Mouse (Mus musculus) brain, embryonic 18.5 days (tissue): Measurements from ENCODE around the gene Fads2.

Experiments used
- DNase-seq: peaks from one replicate; pipeline ENCODE4 v3.0.0-alpha.2; 2012; ENCODE audit warnings: low read depth, low spot score

Fads2 gene

DNA sequence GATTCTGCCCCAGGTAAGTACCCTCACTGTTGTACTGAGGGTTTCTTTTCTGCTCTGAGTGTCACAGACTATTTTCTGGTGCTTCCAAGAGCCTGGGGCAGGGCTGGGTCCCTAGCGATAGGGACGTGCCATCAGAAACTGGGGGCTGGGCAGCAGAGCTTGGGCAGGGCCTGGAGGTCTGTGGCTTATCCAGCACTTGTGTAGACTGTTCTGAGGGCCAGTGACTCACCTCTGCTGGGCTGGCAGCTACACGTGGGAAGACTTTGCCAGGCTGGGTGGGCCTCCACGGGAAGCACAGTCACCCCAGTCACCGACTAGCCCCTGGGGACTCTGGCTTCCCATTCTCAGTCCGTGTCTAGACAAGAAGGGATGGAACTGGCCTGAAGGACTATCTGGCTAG is 59.3 kb downstream of the Fads2 start:
- no peak for DNase-seq

DNA sequence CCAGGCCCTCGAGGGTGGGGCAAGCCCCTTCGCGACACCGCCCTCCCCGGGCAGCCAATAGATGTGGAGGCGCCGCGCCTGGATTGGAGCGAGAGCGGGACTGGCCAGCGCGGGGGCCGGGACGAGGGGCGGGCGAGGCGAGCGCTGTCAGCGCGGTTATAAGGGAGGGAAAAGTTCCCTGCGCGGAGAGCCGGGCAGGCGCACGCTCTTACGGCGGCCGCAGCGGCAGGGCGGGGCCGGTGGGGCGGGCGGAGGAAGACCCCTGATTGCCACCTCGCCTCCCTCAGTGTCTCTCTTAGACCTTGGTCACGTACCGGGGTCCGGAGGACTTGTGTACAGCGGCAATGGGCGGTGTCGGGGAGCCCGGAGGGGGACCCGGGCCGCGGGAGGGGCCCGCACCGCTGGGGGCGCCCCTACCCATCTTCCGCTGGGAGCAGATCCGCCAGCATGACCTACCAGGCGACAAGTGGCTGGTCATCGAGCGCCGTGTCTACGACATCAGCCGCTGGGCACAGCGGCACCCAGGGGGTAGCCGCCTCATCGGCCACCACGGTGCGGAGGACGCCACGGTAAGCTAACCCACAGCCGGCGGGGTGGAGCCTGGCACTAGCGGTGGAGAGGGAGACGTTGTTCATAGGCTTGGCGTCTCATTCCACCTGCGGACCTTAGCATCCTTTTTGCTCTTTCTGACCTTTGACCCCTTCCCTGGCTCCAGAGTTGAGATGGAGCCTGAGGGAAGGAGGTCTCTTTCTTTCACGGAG is 60.0 kb downstream of the Fads2 start, which contains the start of gene Fads3:
Gene Fads3 (plus strand): TSS at position 182 of the 761 bp plus-strand sequence.
- DNase-seq: no peak

DNA sequence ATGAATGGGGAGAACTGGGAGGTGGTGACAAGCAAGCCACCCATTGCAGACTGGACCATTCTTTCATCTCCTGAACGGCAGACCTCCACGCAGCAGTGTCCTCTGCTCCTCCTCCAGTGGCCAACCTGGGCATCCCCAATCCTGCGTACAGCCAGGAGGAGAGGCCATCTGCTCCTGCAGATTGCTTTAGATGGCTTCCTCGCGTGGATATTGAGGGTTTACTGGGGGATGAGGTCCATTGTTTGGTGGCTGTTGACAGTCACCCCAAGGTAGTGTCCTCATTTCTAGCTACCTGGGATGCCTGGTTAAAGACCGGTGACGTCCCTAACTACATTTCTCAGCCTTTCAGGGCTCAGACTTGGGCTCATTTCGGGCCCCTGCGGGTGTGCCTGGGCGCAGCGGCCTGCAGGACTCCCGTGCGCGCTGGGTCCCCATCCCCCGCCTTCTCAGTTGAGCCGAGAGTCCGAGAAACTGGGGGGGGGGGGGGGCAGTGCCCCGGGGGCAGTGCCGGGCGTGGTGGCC is 60.6 kb downstream of the Fads2 start:
- no peak for DNase-seq

- DNase-seq: no peak
Observed at GRCm38 (mm10) chr19:10039615-10040014, 61.9 kb downstream of the Fads2 start.

- no peak for DNase-seq
Observed at GRCm38 (mm10) chr19:10038910-10039309, 62.6 kb downstream of the Fads2 start.

DNA sequence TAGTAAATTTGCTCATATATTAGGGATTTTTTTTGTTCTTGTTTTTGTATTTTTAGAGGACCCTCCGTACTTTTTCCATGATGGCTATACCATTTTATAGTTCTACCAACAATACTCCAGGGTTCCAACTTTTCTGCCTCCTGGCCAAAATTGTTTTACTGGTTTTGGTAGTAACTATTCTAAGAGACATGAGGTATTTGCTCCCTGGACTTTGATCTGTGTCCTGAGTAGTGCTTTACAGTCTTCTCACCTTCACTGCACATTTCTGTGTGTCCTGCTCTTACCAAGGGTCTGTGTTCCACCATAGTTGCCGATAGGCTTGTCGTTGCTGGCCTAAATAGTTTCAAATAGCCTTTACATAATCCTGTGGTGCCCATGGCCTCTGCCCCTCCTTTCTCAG is 63.2 kb downstream of the Fads2 start:
- no peak for DNase-seq

GRCm38 (mm10) chr19:10037534-10037933 is 64.0 kb downstream of the Fads2 start:
- no peak for DNase-seq

GRCm38 (mm10) chr19:10034785-10035447 is 66.6 kb downstream of the Fads2 start:
- no peak for DNase-seq

GRCm38 (mm10) chr19:10034356-10034755 is 67.2 kb downstream of the Fads2 start:
- no peak for DNase-seq

DNA sequence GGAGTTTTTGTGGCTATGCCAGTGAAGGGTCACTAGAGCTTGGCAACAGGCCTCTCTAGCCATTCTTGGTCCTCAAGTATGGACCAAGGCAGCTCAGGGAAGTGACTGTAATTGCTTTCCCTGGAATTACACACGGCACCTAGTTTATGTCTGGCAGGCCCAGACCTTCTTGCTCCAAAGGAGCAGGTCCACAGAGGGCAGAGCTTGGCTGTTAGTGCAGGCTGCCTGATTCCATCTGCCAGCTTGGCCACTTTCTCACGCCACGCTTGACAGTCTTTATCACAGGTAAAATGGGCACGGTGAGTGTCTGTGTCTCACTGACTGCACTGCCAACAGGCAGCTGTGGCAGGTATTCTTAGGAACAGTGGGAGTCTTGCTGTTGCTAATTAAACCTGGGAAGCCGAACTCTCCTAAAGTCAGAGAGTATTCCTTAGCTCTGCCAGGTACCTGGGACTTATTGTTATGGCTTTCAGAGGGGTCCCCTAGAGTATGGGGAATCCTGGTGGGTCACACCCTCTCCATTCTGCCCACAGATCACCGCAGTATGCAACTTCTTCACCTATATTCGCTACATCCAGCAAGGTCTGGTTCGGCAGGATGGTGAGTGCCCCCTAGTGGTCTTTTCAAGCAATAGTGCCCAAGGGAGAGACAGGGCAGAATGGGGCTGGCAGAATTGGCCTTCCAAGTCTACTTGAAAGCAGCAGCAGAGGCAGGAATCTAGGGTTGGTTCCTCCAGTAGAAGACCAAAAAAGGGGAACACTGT is 68.2 kb downstream of the Fads2 start:
- no peak for DNase-seq

DNA sequence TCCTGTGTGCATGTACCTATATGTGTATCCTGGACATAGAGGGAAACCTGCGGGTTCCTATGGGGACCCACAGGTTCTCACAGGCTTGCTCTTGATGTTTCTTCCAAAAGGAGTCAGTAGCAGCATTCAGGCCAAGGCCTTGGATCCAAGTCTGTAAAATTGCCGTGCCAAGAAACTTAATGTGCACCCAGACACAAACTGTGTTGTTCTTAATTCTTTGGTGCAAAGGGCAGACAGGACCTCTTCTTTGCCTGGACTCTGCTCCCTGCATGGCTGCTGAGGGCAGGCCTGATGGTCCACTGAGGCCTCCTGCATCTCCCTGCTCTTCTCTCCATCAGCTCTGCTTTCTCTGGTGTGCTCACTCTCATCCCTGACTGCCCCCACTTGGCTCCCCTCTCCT is 71.8 kb downstream of the Fads2 start:
- DNase-seq: no peak

- DNase-seq: no peak
Observed at GRCm38 (mm10) chr19:10025169-10025875, 76.2 kb downstream of the Fads2 start.

DNA sequence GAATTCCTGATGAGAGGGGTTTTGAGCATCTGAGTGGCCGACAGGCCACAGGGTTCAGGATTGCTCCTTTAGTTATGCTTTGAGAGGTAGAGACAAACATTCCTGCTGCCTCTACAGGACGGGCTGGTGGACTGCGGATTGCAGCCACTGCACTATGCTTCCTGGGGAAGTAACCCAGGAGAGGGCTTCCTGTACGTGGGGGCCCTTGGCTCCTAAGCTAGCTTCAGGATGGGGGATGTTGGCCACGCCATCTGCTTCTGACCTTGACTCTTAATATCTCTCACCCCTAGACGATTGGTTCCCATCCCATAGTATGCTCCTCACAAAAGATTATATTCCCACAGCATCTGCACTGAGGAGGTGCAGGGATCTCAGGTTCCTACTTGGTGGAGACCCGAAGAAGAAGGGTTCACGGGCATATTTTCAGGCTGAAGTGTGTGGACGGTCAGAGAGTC is 78.2 kb downstream of the Fads2 start:
- DNase-seq: no peak

DNA sequence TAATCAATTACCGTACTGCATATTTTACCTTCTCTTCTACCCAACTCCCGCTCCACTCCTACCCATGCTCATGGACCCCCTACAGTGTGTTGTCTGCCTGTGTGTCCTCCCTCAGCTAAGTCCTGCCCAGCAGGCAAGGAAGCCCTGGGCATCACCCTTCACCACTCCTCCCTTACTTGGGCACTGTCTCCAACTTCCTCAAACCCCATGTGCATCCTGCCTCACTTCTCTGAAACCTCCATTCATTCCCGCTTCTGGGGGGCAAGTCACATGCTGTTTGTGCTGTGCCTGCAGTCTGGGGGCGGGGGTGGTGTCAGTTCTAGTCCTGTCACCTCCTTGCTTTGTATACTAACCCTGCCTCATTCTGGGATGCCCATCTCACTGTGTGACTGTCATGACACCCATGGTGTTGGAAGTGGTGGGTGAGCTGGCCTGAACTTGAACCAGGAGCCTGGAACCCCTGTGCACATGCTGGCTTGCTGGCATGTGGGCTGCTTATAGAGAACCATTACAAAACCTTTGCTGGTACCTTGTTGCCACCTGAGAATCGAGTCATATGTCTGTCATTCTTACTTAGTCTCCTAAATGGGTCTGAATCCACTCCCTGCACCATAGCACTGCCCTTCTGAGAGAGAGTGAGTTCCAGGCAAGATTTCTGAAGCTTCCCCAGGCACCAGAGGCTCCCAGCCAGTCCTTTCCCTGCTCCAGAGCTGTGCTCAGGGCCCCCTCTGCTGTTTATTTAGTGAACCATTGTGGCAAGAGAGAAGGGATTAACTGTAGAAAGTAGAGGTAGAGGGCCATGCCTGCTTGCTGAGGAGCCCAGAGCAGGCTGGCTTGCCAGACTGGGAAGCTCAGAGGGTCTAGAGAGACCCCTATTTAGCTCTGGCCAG is 78.9 kb downstream of the Fads2 start:
- DNase-seq: no peak

- no peak for DNase-seq
Observed at GRCm38 (mm10) chr19:10021981-10022380, 79.6 kb downstream of the Fads2 start.

DNA sequence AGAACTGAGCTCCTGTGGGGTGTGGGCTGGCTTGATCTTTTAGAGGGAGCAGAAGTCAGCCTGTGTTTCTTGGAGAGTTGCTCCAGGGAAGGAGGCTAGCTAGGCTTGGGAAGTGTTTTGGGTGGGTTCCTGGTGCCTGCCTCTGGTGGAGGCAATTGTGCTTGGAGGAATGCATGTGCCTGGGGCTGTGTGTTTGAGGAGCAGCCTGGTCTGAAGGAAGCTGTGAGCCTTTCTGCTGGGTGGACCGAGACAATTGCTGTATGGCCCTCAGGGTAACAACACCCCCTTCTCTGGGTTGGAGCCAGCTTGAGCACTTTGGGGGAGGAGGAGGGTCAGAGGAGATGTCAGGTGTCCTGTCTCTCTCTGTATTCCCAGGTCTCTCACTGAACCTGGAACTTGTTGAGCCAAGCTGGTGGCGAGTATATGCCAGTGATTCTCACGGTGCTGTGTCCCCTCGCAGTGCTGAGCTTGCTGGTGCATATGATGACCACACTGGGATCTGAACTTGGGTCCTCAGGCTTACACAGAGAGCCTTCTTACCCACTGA is 82.3 kb downstream of the Fads2 start:
- DNase-seq: no peak

GRCm38 (mm10) chr19:10018527-10018818 is 83.1 kb downstream of the Fads2 start:
- DNase-seq: no peak

DNA sequence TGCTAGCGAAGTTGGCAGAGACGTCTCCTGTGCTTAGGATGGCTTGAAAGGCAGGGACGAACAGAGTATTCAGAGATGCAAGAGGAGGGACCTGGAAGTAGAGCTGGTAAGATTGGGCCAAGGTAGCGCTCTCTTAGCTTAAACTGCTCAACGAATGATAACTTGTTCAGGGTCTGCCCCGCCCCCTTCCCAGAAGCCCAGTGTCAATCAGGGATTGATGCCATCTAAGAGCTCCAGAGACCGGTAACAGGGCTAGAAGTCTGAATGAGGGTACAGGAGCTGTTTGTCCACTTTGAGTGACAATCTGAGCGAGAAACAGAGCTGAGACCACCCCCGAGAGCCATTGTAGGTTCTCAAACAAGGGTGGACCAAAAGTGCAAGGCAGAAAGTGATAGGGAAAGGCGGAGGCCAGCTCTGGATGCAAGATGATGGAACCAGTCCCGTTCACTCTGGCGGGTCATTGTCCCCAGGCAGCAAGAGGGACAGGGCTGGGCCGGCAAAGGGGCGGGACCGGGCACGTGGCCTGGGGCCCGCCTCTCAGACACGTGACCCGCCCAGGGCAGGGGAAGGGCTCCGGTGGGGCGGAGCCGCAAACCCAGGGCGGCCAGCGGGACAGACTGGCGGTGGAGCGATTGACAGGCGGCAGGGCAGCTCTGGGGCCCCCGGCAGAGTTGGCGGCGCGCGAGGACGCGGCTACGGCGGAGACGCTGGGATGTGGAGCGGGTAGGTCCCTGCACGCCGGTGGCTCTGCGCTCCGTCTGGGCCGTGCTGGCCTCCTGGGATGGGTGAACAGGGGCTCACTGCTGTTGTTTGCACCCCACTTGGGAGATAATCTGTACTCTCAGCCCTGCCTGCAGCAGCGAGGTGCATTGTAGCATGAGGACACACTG is 83.7 kb downstream of the Fads2 start:
- DNase-seq: no peak

GRCm38 (mm10) chr19:10016151-10016550 is 85.4 kb downstream of the Fads2 start:
- no peak for DNase-seq
